Mouse (Mus musculus) E14TG2a.4 (cell line): ENCODE measurements around the gene Magi1.

Experiments
- H3K27me3 ChIP-seq: 2 replicates; pipeline ENCODE4 v1.6.1; 2014; ENCODE audit warnings: low read length, control low read depth; ENCODE audit not compliant: insufficient read depth
- H3K36me3 ChIP-seq: 2 replicates; pipeline ENCODE4 v1.6.1; 2014; ENCODE audit warnings: low read length, control low read depth; ENCODE audit not compliant: insufficient read depth
- H3K4me1 ChIP-seq: replicated peaks from 2 replicates; pipeline ENCODE4 v1.6.1; 2014; ENCODE audit warnings: low read depth, low read length, control low read depth
- H3K4me3 ChIP-seq: replicated peaks from 2 replicates; pipeline ENCODE4 v1.5.1; 2014; ENCODE audit warnings: mild to moderate bottlenecking, low read length
- H3K9me3 ChIP-seq: 2 replicates; pipeline ENCODE4 v1.6.1; 2014; ENCODE audit warnings: low read length, control low read depth
- CTCF ChIP-seq: conservative IDR thresholded peaks from 2 replicates; pipeline ENCODE4 v1.5.1; 2014; ENCODE audit warnings: low read length
- NANOG ChIP-seq: IDR thresholded peaks from 2 replicates; pipeline ENCODE4 v1.6.1; 2014; ENCODE audit warnings: borderline replicate concordance, low read length, mixed read lengths
- POU5F1 ChIP-seq: IDR thresholded peaks from 2 replicates; pipeline ENCODE4 v1.6.1; 2014; ENCODE audit warnings: low read length, borderline replicate concordance

Gene Magi1

DNA sequence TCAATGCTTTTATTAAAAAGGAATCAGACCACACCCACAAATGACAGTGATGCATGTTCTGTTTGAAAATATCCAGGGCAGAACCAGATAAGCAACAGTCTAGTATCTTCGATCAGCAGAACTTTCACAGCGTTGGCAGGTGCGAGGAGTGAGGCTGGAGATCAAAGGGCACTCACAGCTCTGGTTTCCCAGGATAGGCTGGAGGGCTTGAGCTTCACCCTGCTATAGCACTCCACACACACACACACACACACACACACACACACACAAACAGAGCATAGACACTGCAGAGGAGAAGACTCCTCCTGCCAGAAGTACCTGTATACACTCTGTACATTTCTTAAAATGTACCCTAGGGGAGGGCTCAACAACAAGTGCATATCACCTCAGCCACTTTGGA is 214.3 kb downstream of the Magi1 start:
- Histone ChIP-seq H3K4me1 (no peaks in the 10 kb centered on the region), H3K36me3 (no peaks in the 10 kb centered on the region), H3K4me3 (no peak overlapping the region), H3K9me3 (peaks cover 5% of the 10 kb centered on the region; the same call in 1 of the 2 replicates), H3K27me3 (no peaks in the 10 kb centered on the region)
- TF ChIP-seq CTCF: no peak
- no peak for TF ChIP-seq NANOG
- TF ChIP-seq POU5F1: no peak

DNA sequence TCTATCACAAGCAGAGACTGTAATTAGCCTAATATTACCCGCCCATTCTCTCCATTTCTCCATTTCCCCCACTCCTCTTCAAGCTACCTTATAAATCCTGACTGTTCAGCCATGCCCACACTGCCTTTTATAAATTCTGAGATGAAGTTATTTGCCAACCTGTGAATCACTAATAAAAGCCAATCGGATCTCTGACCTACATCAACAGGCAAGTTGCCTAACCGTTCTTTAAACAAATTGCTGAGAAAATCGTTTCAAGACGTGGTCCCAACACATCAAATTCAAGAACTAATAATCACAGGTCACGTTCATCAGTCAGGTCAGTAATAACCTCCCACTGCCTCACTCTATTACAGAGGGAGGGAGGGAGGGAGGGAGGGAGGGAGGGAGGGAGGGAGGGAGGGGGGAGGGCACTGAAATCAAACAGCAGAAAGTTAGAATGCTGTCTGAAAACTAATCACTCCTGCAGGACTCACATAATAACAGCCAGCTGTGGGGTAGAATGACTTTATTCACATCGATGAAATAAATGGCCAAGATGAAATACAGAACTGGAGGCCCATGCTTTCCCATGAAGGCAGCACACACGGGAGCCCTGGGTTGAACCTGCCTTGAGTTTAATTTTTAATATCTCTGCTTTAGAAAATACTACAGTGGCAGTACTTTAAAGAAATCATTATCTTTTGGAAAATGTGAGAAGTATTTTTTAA is 215.8 kb downstream of the Magi1 start:
- Histone ChIP-seq H3K4me3 (no peak overlapping the region), H3K9me3 (peaks cover 5% of the 10 kb centered on the region; the same call in 1 of the 2 replicates), H3K4me1 (no peaks in the 10 kb centered on the region), H3K36me3 (no peaks in the 10 kb centered on the region), H3K27me3 (no peaks in the 10 kb centered on the region)
- TF ChIP-seq NANOG: no peak
- no peak for TF ChIP-seq POU5F1
- TF ChIP-seq CTCF: no peak

DNA sequence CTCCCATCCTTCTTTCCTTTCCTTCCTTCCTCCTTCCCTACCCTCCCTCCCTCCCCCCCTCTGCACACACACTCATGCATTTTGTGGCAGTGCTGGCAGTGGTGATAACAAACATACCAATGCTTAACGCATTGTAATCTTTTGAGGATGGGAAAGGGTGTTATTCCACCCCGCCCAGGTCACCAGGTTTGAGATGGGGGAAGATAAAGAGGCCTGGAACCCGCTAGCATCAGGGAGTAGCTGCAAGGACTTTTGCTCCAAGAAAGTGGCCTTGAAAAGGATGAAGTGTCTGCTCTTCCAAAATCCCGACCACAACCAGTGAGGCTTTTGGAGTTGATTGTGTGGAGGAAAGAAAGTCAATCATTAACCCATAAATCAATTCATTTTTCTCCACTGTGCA is 218.9 kb downstream of the Magi1 start:
- H3K27me3 ChIP-seq: no peaks in the 10 kb centered on the region
- H3K9me3 ChIP-seq: peaks cover 5% of the 10 kb centered on the region; the same call in 1 of the 2 replicates
- no peaks in the 10 kb centered on the region for H3K36me3 ChIP-seq
- no peak overlapping the region for H3K4me3 ChIP-seq
- H3K4me1 ChIP-seq: no peaks in the 10 kb centered on the region
- no peak for TF ChIP-seq POU5F1
- TF ChIP-seq NANOG: no peak
- TF ChIP-seq CTCF: no peak

DNA sequence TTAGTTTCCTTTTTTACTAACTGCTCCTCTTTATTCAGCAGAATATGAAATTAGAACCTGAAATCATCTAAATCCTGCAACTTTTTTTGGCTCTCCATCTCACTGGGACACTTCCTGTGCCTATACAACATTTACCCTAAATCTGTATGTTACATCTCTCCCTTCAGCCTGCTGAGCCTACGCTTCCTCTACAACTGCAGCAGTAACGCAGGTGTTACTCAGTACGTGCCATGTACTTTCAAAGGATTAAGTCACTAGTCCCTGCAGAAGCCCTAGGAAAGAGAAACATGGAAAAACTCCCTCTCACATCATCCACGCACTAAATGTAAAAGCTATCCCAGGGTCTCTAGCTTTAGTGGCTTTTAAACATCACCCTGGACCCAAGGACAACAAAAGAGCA is 220.2 kb downstream of the Magi1 start:
- H3K27me3 ChIP-seq: no peaks in the 10 kb centered on the region
- no peak for TF ChIP-seq NANOG
- no peak for TF ChIP-seq POU5F1
- no peak for TF ChIP-seq CTCF
- H3K4me3 ChIP-seq: no peak overlapping the region
- H3K9me3 ChIP-seq: peaks cover 5% of the 10 kb centered on the region; the same call in 1 of the 2 replicates
- no peaks in the 10 kb centered on the region for H3K4me1 ChIP-seq
- no peaks in the 10 kb centered on the region for H3K36me3 ChIP-seq

- Histone ChIP-seq H3K4me3 (no peak overlapping the region), H3K27me3 (no peaks in the 10 kb centered on the region), H3K36me3 (no peaks in the 10 kb centered on the region), H3K9me3 (peaks cover 5% of the 10 kb centered on the region; the same call in 1 of the 2 replicates), H3K4me1 (no peaks in the 10 kb centered on the region)
- TF ChIP-seq POU5F1 (no peak), CTCF (no peak), NANOG (no peak)
Observed at GRCm38 (mm10) chr6:94061424-94061980, 222.2 kb downstream of the Magi1 start.

GRCm38 (mm10) chr6:94060621-94061213 is 223.0 kb downstream of the Magi1 start:
- TF ChIP-seq CTCF: no peak
- no peak for TF ChIP-seq NANOG
- no peak for TF ChIP-seq POU5F1
- Histone ChIP-seq H3K4me3 (no peak overlapping the region), H3K27me3 (no peaks in the 10 kb centered on the region), H3K9me3 (peaks cover 5% of the 10 kb centered on the region; the same call in 1 of the 2 replicates), H3K4me1 (no peaks in the 10 kb centered on the region), H3K36me3 (no peaks in the 10 kb centered on the region)

DNA sequence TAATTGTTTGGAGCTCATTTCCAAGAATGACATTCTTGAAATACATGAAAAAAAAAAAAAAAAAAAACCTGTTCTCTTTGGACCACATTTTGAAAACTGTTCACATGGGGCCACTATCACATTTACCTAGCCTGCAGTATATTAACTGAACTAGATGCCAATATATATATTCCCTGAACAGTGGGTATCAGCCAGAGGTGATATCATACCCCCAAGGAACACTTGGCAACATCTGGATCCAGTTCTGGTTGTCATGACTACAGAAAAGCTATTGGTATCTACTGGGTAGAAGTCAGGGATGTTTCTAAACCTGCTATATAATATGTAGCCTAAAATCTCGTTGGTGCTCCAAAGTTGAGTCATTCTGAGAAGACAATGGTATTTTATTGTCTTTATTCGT is 224.6 kb downstream of the Magi1 start:
- Histone ChIP-seq H3K9me3 (no peaks in the 10 kb centered on the region), H3K4me3 (no peak overlapping the region), H3K36me3 (no peaks in the 10 kb centered on the region), H3K27me3 (no peaks in the 10 kb centered on the region), H3K4me1 (no peaks in the 10 kb centered on the region)
- TF ChIP-seq NANOG (no peak), CTCF (no peak), POU5F1 (no peak)

DNA sequence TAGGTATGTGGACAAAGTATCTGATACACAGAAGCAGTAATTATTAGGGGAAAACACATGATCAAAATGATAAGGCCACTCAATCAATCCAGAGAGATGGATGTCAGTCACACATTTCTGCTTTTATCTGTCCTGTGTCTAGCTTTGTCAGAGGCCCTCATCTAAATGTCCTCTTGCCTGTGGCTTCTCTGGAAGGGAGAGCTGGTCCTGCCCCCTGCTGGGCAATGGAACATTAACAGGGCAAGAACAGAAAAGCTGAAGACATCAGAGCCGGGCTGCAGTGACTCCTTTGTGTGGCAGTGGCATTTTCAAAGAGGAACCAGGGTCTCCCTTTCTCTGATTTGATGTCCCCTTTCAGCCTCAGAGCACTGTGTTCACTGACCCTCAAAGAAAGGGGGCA is 229.8 kb downstream of the Magi1 start:
- no peaks in the 10 kb centered on the region for H3K4me1 ChIP-seq
- TF ChIP-seq CTCF (0 out of 2 replicates have a peak, but pooled peaks have one; percentile 15), POU5F1 (no peak), NANOG (no peak)
- no peaks in the 10 kb centered on the region for H3K27me3 ChIP-seq
- H3K4me3 ChIP-seq: no peak overlapping the region
- no peaks in the 10 kb centered on the region for H3K36me3 ChIP-seq
- no peaks in the 10 kb centered on the region for H3K9me3 ChIP-seq
